Mouse (Mus musculus) c-Kit-negative CD71-positive TER-119-positive erythroid progenitor cells, embryonic 14.5 days (primary cell): ENCODE results near the gene Pcf11.

ENCODE experiments used
- DNase-seq: peaks from one replicate; pipeline ENCODE4 v3.0.0-alpha.2; 2013; ENCODE audit warnings: low read depth, low spot score

Gene Pcf11

DNA sequence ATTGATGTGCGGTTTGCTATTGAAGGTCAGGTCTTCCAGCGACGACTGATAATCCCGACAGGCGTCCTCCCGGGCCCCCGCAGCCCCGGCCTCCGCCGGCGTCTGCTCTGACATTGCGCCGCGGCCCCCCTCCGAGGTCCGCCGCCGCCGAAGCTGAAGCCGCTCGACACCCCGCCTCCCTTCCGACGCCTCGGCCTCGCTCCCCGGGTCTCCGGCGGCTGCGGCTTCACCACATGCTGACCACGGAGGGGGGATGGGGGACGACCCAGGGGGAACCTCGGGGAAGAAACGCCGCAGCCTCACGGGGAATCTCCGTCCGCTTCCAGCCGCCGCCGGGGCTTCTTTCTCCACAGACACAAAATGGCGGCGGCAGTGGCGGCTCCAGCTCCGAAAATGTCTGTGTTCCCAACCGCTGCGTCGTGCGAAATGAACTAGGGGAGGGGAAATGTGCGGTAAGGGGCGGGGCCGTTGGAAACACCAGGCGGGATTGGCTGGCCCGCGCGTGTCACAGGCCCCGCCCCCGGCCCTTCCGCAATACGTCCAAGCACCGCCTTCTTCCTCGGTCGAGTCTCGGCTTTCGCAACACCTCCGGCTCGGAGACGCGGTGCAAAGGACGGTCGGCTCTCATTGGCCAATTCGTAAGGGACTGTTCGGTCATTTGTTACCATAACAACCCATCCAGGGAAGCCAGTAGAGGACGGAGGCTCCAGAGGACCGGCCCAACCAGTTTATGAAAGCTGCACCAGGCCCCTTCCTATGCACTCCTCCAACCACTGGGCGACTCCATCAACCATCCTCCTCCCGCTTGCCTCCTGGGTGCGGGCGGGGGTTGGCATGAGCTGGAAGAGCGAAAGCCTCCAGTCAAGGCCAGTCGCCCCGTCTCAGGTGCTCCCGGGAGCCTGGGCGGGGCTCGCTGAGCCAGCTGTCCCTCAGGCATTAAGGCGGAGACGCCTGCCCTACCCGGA lies at the start of gene Pcf11:
TSS of gene Pcf11 (minus strand) at position 428 of the 965 bp plus-strand sequence.
- DNase-seq, result peak; percentile 95

DNA sequence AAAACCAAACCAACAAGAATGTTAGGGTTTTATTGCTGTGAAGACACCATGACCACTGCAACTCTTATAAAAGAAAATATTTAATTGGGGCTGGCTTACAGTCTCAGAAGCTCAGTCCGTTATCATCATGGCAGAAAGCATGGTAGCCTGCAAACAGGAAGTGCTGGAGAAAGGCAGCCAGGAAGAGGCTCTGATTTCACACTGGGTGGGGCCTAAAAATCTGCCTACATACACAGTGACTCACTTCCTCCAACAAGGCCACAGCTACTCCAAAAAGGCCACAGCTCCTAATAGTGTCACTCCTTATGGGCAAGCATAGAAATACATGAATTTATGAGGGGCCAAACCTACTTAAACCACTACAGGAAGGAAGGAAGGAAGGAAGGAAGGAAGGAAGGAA lies 45.3 kb upstream of the Pcf11 start:
- DNase-seq, result no peak

DNA sequence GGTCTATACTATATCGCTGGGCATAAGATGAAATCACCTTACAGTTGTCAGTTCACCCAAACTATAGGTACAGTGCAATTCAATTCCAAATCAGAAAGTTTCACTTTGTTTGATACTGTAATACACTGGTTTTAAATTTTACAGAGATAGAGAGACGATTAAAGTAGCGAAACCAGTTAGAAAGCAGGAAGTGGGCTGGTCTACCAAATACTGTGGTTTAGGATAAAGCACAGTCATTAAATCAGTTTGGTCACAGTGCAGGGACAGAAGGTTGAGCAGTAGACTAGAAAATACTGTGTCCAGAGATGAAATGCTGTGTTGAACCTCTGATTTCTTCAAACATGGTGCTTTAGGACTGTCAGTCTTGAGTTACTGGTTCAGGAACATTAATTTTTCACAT lies 41.9 kb upstream of the Pcf11 start:
- DNase-seq, result no peak

DNA sequence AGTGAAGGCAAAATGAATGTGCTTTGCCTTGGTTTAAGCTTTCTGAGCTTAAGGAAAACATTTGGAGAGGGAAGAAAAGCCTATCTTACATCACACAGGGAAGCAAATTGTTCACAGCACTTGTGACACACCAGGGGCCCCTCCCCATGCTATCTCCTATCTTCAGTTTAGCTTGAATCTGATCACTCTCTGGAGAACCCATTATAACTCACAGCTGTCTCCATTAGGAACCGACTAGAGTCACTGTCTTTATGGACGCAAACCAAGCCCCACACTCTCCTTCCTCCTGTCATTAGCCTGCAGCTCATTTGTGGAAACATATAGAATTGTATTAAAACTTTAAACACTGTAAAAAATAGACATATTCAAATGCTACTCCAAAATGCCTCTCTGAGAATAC lies 39.8 kb upstream of the Pcf11 start:
- DNase-seq, result no peak

DNA sequence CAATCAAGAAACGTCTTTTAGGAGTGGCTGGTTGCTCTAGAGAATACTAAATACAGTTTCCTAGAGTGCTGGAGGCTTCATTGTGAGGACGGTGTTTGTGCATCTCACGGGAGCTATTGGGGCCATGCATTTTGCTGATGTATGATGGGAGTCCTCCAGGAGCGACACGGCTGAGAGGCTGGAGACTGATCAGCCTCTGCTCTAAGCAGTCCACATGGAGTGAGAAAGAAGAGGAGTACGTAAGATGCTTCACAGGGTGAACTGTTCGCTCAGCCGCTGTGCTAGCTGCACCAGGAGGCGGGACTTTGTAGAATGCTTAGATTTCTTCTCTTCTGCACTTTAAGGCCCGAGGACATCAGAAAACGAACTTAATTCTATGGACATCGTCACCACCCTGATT lies 37.0 kb upstream of the Pcf11 start:
- no peak for DNase-seq

DNA sequence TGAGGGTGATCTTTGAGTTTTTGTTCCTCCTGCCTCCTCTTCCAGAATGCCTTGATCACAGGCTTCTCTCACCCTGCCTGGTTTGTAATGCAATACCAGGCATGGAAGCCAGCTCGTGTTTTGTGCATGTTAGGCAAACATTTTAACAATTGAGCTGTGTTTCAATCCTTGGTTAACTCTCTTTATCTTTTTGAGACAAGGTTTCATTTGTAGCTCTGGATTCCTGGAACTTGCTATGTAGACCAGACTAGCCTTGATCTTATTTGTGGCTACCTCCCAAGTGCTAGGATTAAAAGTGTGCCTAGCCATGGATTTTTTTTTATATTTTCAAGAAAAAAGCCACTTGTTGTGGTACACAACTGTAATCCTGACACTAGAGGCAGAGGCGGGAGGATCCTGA lies 35.8 kb upstream of the Pcf11 start:
- DNase-seq, result no peak

DNA sequence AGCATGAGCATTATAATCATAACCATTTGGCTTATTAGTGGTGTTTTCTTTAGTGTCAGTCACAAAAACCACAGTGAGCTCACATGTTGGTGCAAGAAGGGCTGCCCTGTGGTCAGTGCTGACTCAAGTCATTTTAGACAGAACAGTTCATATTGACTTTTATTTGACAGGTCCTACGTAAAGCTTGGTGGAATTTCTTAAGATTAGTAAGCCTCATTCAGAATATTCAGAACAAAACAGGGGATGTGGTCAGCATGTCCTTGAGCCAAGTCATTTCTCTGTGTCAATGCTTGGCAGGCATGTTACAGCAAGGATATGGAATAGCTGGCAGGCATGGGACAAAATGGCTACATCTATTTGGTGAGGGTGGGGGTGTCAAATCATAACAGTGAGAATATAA lies 33.9 kb upstream of the Pcf11 start:
- no peak for DNase-seq

DNA sequence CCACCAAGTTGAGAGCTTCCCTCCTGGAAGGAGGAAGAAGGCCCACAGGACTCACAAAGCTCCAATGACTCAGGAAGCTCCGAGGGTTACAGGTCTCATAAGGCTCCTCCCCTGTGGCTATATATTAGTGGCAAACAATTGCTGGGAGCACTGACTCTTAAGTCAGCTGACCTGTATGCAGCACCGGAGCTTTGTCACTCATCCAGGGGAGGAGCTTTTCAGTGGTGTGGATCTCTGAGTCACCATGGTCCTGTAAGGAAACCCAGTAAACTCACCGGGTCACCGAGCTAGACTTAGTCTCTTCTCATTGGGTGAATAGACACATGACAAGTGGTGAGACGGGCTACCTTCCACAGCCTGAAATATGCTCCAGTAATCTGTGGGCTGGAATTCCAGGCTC lies 29.0 kb upstream of the Pcf11 start:
- DNase-seq, result no peak

DNA sequence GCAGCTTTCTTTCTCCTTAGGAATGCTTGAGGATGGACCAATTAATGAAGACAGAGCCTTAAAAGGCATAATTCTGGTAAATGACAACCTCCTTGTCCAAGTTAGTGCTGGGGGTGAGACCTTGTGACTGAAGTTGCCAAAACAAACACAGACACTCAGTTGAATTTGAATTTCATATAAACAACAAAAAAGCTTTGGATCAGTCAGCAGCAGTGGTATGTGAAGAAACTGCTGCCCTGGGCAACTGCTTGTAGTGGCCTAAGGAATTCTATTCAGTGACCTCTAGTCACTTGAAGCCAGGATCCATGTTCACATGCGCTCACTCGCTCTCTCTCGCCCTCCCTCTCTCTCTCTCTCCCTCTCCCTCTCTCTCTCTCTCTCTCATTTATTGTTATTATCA lies 26.7 kb upstream of the Pcf11 start:
- no peak for DNase-seq

DNA sequence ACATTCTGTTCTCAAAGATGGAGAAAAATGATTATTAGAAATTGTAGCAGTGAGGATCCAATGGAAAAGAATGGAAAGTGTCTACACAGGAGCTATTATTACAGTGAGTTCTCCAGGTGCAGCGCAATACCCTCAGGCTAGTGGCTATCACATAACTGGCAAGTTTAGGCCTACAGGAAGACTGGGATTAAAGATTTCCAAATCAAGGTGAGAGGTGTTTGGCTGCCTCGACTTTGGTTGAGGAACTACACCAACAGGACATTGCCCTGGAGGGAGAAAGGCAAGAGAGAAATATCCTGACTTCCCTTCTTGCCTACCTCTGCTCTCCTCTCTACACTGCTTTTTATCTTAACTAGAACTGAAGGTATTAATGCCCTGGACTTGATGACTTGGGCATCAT lies 19.4 kb upstream of the Pcf11 start:
- no peak for DNase-seq

DNA sequence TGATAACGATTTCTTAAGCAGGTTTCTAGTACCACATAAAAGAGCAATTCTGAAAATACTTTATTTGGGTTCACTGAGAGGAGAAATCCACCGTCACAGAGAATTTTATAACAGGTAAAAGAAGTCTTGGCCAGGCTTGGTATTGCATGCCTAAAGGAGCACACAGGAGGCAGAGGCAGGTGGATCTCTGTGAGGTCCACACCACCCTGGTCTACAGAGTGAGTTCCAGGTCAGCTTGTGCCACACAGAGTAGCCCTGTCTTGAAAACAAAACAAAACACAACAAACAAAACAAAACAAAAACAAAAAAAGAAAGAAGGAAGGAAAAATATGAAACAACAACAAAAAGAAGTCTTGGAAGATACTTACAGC lies 18.6 kb upstream of the Pcf11 start:
- no peak for DNase-seq

DNA sequence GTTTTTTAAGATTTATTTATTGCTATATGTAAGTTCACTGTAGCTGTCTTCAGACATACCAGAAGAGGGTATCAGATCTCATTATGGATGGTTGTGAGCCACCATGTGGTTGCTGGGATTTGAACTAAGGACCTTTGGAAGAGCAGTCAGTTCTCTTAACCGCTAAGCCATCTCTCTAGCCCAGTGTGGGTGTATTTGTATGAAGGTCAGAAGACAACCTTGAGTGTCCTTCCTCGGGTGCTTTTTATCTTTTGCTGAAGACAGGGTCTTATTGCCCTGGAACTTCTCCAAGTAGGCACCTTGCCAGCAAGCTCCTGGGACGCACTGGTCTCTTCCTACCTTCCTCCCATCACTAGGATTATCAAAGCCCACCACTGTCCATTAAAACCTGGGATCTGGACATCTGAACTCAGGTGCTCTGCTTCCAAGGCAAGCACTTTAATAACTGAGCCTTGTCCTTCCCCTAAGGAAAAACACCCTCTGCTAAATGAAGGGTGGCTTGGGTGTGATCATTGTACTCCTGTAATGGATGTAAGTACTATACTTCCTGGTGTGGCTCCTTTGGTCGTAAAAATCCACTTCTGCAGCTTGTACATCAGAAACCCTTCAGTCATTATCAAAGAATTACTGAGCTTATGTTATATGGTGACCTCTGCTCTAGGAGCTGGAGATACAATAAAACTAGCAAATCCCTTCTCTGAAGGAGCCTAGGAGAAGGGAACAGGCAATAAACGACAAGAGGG lies 18.0 kb upstream of the Pcf11 start:
- no peak for DNase-seq

DNA sequence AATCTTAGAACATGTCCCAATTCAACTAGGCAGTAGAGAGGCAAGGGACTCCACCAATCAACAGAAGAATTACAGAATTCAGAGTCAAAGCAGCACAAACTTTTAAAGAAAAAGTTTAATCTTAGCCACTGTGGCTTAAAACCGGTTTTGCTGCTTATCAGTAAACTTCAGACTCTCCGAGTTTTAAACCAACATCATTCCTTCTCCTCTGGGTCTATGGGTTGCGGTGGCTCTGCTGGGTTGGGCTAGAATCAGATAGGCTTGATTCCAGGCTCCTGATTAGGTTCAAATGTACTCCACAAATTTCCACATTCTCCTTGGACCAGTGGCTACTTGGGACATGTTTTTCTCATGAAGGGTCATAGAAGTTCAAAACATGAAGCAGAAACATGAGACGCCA lies 7.6 kb upstream of the Pcf11 start:
- DNase-seq, result no peak

DNA sequence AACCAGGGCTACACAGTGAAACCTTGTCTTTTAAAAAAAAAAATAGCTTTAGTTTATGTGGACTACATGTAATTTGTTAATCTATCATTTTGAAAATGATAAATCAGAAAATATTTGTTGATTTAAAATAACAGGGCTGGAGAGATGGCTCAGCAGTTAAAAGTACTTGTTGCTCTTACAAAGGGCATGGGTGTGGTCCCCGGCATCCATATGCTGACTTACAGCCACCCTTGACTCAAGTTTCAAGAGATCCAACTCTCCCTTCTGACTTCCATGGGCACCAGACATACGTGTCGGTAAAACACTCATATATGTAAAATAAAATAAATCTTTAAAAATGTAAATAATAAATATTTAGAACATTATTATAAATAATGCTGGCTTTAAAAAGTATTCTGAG lies 5.4 kb upstream of the Pcf11 start:
- no peak for DNase-seq

DNA sequence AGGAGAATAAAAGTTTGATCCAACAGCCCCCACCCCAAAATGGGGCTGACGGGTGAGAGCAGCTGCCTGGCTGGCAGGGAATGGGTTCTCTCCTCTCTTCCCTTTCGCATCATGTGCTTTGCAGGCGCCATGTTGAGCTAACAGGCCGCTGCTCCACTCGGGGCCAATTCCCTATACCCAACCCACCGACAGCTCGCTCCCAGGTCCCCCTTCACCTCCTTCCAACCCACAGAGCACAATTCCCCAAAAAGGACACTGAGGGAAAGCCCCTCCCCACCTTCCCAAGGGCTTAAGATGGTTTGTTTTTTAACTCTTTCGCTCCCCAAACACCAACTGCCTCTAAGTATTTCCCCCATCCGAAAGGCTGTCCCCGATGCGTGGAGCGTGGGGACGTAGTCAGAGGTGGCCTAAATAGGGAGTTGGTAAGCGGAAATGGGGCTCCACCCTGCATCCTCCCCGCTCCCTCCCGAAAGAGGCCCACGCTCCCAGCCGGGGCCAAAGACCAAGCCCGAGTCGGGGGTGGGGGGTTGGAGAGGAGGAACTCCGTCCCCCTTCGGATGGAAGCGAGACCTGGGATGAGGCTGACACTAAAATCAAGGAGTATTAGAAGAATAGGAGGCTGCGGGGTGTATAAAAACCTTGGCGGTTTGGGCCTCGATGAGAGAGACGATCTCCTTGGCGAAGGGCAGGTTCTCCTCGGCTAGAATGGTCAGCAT lies 785 bp downstream of the Pcf11 start:
- peak; percentile 58 for DNase-seq

DNA sequence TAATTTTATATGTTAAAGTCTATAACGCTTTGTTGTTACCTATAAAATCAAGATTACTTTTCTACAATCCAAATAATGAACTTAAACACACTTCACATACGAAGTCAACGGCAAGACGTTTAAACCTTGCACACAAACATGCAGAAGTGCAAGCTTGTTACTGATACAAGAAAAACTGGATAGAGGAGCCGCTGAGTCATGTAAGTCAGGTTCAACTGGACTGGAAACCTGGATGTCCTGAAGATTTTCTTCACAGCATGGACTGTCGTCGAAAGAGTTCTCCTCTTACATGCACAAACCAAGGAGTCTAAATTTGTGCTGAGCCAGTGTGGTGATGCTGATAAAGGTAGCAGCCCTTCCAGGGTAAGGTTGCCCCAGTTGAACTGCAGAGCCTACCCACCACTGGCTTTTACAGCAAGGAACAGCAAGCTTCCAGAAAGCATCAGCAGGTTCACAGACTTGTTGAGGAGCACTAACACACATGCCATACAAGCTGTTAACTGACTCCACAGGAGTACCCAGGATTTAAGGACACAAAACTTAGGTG lies 3.4 kb downstream of the Pcf11 start:
- peak; percentile 34 for DNase-seq

DNA sequence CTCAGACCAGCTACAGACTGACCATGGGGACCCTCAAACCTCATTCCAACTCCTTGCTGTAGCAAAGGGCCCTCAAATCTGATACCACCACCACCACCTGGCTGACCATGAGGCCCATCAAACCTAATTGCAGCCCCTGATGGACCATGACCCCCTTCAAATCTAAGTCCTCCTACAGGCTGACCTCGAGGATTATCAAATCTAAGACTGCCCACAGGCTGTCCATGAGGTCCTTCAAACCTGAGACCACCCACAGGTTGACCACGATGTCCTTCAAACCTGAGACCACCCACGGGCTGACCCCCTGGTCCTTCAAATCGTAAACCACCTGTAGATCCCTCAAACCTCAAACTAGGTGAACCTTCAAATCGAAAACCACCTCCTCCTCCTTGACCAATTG lies 11.7 kb downstream of the Pcf11 start:
- no peak for DNase-seq

DNA sequence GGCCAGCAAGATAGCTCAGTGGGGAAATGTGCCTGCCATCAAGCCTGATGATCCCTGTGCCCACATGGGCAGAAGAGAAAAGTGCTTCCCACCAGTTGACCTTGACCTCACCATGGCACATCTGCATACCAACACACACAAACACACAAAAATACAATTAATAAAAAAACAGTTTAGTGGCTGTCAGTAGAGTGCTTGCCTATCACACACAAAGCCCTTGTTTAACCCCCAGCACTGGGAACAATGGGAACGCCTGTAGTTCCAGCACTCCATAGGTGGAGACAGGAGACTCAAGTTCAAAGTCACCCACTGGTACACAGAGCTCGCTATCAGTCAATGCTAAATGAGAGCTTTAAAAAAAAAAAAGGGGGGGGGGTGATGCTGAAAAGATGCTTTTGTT lies 13.3 kb downstream of the Pcf11 start:
- no peak for DNase-seq

DNA sequence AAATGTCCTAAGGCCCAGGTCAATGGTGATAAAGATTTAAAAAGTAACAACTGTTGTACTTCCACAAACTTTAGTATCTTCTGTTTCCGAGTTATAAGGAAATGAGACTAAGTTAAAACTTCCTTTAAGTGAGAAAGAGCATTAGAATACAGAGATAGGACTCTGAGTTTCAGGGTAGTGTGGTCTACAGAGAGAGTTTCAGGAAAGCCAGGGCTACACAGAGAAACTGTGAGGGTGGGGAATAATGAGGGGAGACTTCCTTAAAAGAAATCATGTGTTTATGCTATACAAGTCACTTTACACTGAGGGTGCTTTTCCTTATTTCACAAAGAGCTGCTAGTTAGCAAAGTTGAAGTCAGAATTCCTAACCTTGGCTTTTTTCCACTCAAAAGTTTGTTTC lies 16.4 kb downstream of the Pcf11 start:
- DNase-seq, result no peak

DNA sequence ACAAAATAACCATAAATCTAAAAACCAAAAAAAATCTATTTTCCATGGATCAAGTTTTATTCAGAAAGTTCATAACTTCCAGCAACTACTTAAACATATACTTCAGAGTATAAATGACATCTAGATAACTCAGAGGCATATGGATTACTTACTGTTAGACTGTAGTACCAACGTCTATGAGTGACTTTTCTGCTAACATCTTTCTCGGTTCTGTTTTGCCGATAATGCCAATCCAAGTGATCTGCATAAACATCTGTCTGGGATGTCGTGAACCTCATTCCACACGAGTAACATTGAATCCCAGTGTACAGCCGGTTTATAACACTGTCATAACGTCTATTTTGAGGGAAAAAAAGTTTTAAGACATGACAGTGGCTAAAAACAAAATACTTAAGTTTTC lies 21.9 kb downstream of the Pcf11 start:
- DNase-seq, result no peak

DNA sequence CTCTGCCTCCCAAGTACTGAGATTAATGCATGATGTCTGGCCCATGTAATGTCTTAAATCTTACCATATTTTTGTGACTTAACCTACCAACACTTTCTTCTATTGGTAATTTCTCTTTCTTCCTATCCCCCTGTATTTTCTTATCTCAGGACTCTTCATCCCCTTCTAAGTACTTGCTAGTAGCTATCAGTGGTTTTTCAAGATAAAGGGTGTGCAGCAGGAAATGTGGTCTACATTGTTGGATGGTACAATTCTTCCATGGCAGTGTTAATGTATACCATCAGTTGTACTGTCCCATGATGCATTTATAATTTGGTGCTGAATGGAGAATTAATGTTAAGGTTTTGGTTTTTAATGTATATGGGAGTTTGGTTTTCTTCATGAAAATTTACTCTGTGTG lies 27.4 kb downstream of the Pcf11 start:
- no peak for DNase-seq

DNA sequence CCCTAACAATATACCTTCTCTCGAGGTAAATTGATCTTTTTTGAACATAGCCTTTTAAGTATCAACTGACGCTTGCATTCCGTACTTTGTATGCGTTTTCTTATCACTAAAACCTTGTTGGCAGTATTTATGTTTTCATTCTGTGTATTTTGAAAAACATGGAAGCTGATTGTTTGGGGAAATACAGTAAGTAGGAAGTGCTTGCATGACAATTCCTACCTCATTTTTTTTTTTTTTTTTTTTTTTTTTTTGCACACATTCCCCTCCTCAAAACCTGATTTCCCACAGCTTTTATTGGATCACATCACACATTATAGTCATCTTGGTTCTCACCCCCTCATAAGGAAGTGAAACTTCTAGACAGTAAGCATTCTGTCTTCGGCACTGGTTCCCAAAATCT lies 31.7 kb downstream of the Pcf11 start:
- no peak for DNase-seq
